Mouse (Mus musculus): Measurements from ENCODE around the gene Lpin3.

- TF ChIP-seq CTCF (IDR thresholded peaks at IDR 0.05; ENCODE audit: borderline replicate concordance, extremely low read depth, insufficient read depth, insufficient read length) (no peak), POLR2A (IDR thresholded peaks at IDR 0.05; ENCODE audit: borderline replicate concordance, extremely low read depth, insufficient read depth, insufficient read length, poor library complexity, severe bottlenecking) (no peak)
Observed at GRCm38 (mm10) chr2:160872395-160872794, 8.1 kb upstream of the Lpin3 start.

Measured in brain, embryonic 14.5 days (tissue).